Mouse (Mus musculus) olfactory bulb, adult 2 months (tissue): ENCODE results near the gene Bcam.

Source experiments
- CTCF ChIP-seq: fragments of 200-500 bp; IDR thresholded peaks from 2 replicates; pipeline ENCODE4 v1.5.1; 2012; ENCODE audit warnings: low read depth, mild to moderate bottlenecking, low read length, moderate library complexity; ENCODE audit not compliant: insufficient read depth
- POLR2A ChIP-seq: fragments of 200-500 bp; IDR thresholded peaks from 2 replicates; pipeline ENCODE4 v1.6.1; 2012; ENCODE audit warnings: mild to moderate bottlenecking, low read depth, low read length, moderate library complexity; ENCODE audit not compliant: insufficient read depth

DNA sequence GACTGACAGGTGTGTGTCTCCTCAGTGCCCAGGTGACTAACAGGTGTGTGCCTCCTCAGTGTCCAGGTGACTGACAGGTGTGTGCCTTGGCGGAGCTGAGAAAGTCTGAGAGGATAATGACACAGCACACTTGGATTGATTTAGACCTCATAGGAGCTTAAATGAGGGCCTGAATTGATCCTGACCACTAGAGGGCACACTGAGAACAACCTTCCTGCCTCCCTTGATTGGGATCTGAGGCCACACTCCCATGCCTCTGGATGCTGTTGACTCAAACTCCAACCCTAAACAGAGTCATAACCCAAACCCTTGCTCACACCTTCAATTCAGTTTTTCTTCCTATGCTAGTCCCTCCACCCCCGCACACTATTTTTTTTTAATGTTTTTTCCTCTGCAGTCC is 29.9 kb upstream of the Bcam start:
- TF ChIP-seq CTCF (0 out of 2 replicates have a peak, but pooled peaks have one; percentile 16), POLR2A (no peak)
